Mouse (Mus musculus) gonadal fat pad, adult 2 months (tissue): ENCODE measurements around the gene Kif26a. TPM values are rescaled to one million over a fixed set of nuclear protein-coding genes. Genes with fewer than 3 reads are reported as not detected.

Experiments
- DNase-seq: peaks from one replicate; pipeline ENCODE4 v3.0.0-alpha.2; 2012; ENCODE audit warnings: low read depth
- polyA plus RNA-seq: library from polyadenylated mRNA; depleted of rRNA; stranded (reverse); fragments of >200 nt; gene quantifications from 2 replicates; pipeline ENCODE4 v1.2.3, GENCODE M21; 2012

Kif26a gene
- polyA plus RNA-seq, 1 experiment, result 10.5 TPM

DNA sequence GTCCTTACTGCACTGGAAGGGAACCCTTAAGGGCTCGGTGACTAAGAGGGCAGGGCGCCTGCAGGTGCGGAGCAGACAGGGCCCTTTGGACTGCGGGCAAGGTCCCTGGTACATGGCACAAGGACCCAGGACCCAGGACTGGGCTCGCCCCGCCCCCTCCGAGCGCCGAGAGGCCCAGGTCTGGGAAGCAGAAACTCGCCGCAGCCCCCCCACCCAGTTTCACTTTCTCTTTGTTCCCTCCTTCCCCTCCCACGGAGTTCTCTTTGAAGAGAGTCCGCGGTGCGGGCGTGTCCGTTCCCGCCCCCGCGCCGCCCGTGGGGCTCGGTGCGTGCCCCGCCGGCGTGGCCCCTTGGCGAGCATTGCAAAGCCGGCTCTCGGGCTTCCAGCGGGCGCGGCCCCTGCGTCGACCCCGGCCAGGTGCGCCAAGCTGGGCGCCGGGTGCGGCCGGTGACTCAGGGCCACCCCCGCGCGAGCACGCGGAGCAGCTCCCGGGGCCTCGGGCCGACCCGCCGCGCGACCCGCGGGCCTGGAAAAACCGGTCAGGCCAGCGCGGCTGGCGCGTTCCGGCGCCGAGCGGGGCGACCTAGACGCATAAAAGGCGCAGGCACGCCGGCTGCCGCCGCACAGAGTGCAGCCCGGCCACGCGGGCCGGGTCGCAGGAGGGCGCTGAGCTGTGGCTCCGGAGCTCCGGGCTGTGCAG is 15.7 kb upstream of the Kif26a start:
- DNase-seq, result no peak

DNA sequence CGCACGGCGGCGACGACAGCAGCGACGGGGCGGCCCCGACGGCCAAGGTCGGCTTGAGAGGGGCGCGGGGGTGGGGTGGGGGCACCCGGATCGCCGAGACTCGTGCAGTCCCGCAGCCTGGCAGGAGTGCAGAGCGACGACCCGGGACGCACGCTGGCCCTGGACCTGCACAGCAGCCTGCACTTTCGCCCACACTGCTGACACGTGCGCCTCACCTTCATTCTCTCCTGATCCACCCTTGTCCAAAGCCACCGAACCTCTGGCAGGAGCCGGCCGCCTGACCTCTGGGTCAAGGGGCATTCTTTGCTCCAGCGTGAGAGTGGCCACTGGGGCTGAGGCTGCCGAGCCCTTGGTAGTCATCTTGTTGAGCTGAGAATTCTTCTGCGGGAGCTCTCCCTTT is 15.1 kb upstream of the Kif26a start:
- no peak for DNase-seq

- no peak for DNase-seq
Observed at GRCm38 (mm10) chr12:112140231-112140630, 5.8 kb upstream of the Kif26a start.

DNA sequence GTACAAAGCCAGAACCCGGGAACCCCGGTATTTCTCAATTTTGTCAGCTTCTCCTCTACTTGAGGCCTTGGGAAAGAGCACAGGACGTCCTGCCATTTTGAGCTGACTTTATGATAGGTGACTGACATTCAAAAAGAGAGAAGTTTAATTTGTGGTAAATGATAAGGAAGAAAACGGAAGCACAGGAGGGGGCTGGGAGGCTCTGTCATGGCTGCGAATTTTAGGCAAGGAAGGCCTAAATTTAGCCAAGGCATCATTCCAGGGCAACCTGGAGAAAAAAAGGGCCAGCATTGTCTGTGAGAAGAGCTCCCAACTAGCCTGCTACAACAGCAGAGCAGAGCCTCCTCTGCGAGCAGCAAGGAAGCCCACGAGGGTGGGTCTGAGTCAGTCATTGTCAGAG is 5.3 kb upstream of the Kif26a start:
- no peak for DNase-seq

DNA sequence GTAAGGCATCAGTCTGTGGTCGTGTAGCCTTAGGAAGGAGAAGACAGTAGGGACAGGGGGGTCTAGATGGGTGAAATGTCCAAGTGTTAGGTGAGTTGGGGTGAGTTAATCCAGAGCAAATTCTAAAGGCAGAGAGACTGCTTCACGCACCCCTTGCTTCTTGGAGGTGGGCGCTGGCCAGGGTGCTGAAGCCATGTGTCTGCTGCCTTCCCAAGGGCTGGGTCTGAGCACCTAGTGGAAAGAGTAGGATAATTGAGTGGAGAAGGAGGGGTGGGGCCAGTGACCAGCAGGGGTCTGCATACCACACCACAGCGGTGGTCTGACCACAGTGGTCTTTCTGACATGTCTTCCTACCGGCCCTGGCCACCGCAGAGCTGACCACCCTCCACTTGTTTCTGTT is 4.7 kb upstream of the Kif26a start:
- no peak for DNase-seq

GRCm38 (mm10) chr12:112143116-112143832 is 2.7 kb upstream of the Kif26a start:
- no peak for DNase-seq

- no peak for DNase-seq
Observed at GRCm38 (mm10) chr12:112143833-112144201, 2.2 kb upstream of the Kif26a start.

DNA sequence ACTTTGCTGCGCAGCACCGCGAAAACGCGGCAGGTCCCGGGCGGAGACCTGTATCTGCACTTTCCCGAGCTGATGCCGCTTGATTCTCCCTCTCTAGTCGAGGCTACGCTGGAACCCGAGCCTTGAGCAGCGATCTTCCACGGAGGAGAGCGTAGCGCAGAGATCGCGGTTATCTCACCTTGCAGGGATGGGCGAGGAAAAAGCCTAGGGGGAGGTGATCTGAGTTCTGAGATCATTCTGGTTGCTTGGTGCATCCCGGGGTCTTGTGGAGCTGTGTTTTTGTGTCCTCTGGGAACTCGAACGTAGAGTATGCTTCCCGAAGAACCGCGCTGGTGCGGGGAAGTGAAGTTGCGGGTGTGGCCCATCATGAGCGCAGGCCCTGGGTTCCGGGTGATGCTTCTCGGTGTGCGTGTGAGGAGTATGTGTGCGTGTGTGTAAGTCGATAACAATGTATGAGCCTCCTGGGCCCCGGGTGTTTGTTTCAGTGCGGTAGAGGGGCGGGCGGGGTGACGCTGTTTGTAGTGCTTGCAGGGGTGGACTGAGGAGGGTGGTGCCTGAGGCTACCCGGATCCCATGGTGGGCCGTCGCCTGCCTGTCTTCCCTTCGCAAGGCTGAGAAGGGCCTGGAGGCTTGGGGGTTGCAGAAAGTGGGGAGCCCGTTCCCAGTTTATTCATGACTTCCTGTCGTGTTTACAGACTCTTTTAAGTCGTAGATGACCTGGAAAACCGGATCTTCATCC is 1.5 kb upstream of the Kif26a start:
- DNase-seq, result no peak

GRCm38 (mm10) chr12:112145211-112145874 is 665 bp upstream of the Kif26a start:
- no peak for DNase-seq

DNA sequence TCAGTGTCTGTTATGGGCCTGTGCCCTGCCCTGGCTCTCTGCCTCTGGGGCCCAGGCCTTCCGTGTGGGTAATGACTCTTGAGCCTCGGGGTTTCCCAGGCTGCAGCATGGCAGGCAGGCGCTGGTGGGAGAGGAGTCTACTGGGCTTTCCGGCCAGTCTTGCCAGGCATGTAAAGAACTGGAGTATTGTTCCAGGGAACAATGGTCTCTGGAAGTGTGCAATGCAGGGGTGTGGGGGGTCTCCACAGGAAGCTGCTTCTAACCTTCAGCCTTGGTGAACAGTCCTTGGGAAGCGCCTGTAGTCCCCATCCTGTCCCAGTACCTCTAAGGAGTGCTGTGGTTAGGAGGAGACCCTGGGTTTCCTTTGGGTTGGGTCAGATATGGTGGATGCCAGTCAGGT is 1.4 kb downstream of the Kif26a start:
- DNase-seq, result no peak

DNA sequence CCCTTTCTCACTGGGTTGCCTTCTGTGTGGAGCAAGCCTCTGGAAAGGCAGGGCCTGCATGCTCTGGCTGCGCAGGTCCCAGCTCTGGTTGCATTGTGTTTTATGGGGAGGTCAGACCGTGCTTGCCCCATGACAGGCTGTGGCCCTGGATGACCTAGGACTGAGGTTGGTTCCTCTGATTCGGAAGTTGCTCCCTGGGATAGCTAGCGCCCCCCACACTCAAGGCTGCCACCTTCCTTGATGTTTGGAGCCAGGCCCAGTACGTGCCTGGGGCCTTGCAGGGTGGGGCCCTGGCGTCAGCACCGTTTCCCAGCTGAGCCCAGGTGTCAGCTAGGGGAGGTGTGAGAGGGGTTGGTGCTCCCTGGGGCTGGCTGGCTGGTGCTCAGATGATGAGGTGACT is 4.0 kb downstream of the Kif26a start:
- DNase-seq, result no peak

DNA sequence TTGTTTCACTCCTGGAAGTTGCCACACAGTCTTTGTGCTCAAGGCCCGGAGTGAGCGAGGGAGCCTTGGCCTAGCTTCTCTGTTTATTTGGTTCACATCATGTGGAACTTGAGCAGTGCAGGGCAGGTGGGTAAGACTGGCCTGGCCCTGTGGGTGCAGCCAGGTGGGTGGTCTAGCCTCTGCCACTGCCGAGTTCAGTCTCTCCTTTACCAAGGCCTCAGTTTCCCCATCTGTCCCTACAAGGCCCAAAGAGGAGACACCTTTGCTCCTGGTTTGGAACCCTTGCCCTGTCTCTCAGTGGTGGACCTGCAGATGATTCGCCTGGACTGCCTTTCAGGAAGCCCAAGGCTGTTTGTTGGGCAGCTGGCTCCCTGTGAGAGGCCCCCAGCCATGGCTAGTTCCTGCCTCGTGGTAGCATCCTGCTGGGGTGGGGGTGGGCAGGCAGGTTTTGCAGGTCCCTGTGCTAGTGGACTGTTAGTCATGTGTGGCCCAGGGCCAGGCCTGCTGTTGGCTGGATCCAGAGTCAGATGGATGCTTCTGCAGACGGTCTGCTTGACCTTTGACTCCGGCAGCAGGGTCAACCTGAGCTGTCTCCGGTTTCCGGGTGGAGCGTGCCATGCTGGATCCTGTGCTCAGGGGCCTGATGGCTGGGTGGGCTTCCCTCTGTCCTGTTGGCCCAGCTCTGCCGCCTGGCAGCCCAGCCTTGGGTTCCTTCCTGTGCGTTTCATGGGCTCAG is 5.4 kb downstream of the Kif26a start:
- DNase-seq, result no peak

DNA sequence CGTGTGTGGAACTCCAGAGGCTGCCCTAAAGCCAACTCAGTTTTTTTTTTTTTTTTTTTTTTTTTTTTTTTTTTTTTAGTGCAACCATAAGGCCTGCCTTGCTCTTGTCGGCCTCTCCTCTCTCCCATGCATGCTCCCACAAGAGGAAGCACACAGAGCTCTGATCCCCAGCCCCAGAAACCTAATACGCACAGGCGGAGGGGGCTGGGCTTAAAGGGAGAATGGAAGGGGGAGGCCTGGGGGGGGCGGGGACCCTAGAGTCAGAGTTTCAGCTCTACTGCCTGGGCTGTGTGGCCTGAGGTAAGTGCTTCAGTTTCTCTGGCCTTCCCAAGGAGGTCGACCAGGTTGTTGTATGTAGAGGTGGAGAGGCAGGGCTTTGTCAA is 6.0 kb downstream of the Kif26a start:
- DNase-seq, result no peak

DNA sequence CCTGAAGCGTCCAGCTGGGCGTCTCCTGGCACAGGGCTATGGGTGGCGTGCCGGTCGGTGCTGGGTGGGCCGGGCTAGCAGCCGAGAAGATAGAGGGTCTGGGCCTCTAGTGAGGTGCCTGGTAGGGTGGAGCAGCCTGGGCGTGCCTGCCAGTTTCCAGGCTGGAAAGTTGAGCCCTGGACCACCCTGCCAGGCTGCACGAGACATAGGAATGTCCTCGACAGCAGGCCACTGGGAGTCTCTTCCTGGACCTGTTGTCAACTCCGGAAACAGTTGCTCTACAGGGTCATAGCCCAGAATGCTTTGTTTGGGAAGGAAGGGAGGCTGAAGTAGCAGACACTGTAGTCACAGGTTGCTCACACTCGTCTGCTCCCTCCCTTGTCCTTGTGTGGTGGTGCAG is 7.6 kb downstream of the Kif26a start:
- no peak for DNase-seq

DNA sequence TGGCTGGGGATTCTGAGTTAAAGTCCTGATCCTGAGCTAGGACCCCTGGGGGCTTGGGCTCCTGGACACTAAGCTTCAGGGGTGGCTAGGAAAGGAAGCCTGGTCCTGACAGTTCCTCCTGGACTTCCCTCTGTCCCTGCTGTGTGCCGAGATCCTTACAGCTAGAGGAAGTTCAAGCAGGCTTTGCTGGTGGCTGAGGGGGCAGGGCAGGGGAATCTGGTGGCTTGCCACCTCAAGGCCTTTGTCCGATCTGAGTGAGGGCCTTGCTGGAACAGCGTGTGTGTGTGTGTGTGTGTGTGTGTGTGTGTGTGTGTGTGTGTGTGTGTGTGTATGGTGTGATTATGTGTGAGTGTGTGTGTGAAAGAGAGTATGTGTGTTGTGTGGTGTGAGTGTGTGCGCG is 8.5 kb downstream of the Kif26a start:
- no peak for DNase-seq

- no peak for DNase-seq
Observed at GRCm38 (mm10) chr12:112155218-112156051, 9.4 kb downstream of the Kif26a start.

DNA sequence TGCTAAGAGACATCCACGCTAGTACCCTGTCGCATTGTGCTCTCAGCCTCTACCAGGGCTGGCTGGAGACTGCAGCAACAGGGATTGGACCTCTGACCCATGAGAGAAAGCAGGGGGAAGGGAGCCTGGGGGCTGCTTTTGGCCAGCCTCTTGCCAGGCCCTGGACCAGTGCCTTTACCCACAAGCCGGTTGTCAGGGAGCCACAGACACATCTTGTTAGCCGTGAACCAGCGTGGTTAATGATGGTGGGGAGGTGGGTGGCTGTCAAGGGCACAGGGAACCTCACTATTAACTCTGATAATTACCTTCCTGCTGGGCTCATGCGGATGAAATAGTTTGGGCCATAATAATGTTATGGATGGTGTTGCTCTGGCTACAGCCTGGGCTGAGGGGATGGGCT is 10.8 kb downstream of the Kif26a start:
- DNase-seq, result no peak

GRCm38 (mm10) chr12:112158246-112158645 is 12.2 kb downstream of the Kif26a start:
- no peak for DNase-seq

- no peak for DNase-seq
Observed at GRCm38 (mm10) chr12:112158784-112159183, 12.8 kb downstream of the Kif26a start.

DNA sequence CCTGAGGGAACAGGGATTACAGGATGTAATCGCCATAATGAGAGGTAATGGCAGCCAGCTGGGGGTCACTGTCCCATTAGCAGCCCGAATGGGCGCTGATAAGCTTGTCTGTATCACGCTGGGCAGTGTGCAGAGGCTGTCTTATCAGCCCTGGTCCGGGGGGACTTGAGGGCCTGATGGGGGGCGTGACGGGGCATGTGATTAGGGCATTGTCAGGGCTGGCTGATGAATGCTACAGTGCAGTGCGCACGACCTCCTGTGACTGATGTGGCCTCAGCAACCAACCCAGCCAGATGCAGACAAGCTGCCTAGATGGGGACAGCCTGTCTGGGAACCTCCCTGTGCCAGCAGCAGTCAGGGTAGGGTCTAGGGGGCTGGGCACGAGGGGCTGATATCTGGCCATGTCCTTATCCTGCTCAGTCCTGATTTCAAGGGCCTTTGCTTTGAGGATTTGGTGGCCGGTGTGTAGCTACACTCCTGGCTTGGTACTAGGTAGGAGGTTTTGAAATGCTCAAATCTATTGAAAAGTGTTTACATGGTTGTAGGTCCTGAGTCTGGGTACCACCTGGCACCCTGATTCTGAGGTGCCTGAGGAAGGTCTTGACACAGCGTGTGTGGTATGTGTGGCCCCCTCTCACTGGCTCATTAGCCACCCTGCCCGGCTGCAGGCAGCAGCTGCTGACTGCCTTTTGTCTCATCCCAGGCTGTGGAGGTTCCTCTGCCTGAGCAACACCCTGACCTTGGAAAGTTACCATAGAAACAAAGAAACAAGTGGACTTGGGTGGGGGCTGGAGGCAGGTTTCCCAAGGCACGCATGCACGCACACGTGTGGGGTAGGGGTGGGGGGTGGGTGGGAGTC is 18.2 kb downstream of the Kif26a start:
- DNase-seq, result no peak
